In the genomic region with DNA sequence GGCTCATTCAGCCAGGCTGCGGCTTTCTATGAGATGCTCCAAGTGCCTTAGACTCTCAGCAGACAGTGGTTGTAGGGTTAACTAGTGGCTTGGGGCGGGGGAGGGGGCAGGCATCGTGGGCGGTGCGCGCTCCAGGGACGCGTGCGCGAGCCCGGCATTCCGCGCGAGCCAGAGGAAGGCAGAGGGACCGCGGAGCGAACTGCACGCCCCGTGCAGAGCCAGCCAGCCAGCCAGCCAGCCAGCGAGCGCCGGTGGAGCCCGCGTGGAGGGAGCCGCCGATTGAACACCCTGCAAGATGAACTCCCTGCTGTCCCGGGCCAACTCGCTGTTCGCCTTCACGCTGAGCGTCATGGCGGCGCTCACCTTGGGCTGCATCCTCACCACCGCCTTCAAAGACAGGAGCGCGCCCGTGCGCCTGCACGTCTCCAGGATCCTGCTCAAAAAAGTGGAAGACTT, we compare ENCODE assay signal across 8 mouse cellular contexts. TPM values are rescaled to one million over a fixed set of nuclear protein-coding genes. Genes with fewer than 3 reads are reported as not detected.
DNase-seq lines count a peak whose midpoint lies in the region; ATAC-seq and TF ChIP-seq lines count a peak whose summit lies in the region.
"Not testable (repeated sequence)": the region's sequence is repeated elsewhere in the genome, so short reads cannot be mapped to it uniquely, and the experiment has no call there.

Gene Arxes2, plus strand, starts transcription at position 161 of the 456 bp plus-strand sequence.

- not testable (repeated sequence) for TF ChIP-seq CTCF in gastrocnemius, adult 2 months (IDR thresholded peaks at IDR 0.05)

- H3K4me2 ChIP-seq in hindbrain, embryonic 15.5 days, result peak within 1 kb of the TSS; percentile 51
- H3K4me2 ChIP-seq in liver, embryonic 12.5 days, result peak within 1 kb of the TSS; percentile 36
- H3K4me2 ChIP-seq in midbrain, embryonic 13.5 days (replicated peaks), result peak within 1 kb of the TSS; percentile 52

- intact Hi-C loops in gastrocnemius, adult 2 months (cut with DNase I), result not testable (repeated sequence)

- peak; percentile 14 for DNase-seq in T-cell, adult 2 months (ENCODE audit: low spot score)
- peak; percentile 24 for DNase-seq in gastrocnemius, adult 2 months
- DNase-seq in layer of hippocampus, postnatal 10 days (ENCODE audit: low spot score in 2 of 2); thymus, postnatal 0 days (ENCODE audit: low spot score): not testable (repeated sequence)

- 14% methylated on average over 18 of the region's 39 CpGs for WGBS in hindbrain, embryonic 15.5 days
- 0% methylated on average over 12 of the region's 39 CpGs for WGBS in liver, embryonic 12.5 days (ENCODE audit: insufficient replicate concordance)
- WGBS in midbrain, embryonic 13.5 days, result 5% methylated on average over 12 of the region's 39 CpGs

- peak; percentile 63 for ATAC-seq in common myeloid progenitor, adult 5-6 weeks (replicated peaks; ENCODE audit: low read depth, poor library complexity, severe bottlenecking)
- ATAC-seq in hindbrain, embryonic 15.5 days (ENCODE audit: low FRiP score, low read depth), result peak; percentile 95
- peak; percentile 77 for ATAC-seq in liver, embryonic 12.5 days
- peak; percentile 94 for ATAC-seq in midbrain, embryonic 13.5 days

- not testable (repeated sequence) for H3K27me3 ChIP-seq in hindbrain, embryonic 15.5 days; liver, embryonic 12.5 days (replicated peaks); midbrain, embryonic 13.5 days

- H3K36me3 ChIP-seq in hindbrain, embryonic 15.5 days; liver, embryonic 12.5 days; midbrain, embryonic 13.5 days: not testable (repeated sequence)

- not testable (repeated sequence) for H3K27ac ChIP-seq in gastrocnemius, adult 2 months; liver, embryonic 12.5 days; midbrain, embryonic 13.5 days
- H3K27ac ChIP-seq in hindbrain, embryonic 15.5 days (replicated peaks), result peak within 1 kb of the TSS; percentile 55

- H3K4me3 ChIP-seq in gastrocnemius, adult 2 months; liver, embryonic 12.5 days: not testable (repeated sequence)
- H3K4me3 ChIP-seq in hindbrain, embryonic 15.5 days, result peak within 1 kb of the TSS; percentile 37
- peak within 1 kb of the TSS; percentile 41 for H3K4me3 ChIP-seq in midbrain, embryonic 13.5 days (replicated peaks)

- not testable (repeated sequence) for H3K9me3 ChIP-seq in hindbrain, embryonic 15.5 days; liver, embryonic 12.5 days (replicated peaks); midbrain, embryonic 13.5 days

- H3K4me1 ChIP-seq in hindbrain, embryonic 15.5 days (replicated peaks); liver, embryonic 12.5 days; midbrain, embryonic 13.5 days (replicated peaks): not testable (repeated sequence)

- H3K9ac ChIP-seq in hindbrain, embryonic 15.5 days; liver, embryonic 12.5 days; midbrain, embryonic 13.5 days (replicated peaks): not testable (repeated sequence)

RNA-seq across cellular contexts. Expression of gene Arxes2, which starts in this region (rescaled TPM):
- 3.2 TPM in 1 of 2 replicates, not detected in the other for total RNA-seq in common myeloid progenitor, adult 5-6 weeks (2017)
- total RNA-seq in gastrocnemius, adult 2 months (2021), result under 1 TPM in 1 of 2 experiments, not detected in 1; 0.56 TPM
- 248 and 258 TPM in 2 replicates for polyA plus RNA-seq in hindbrain, embryonic 15.5 days (2015; fragmentation: Nextera tagmentation; extraction: Ambion mirVana)
- total RNA-seq in layer of hippocampus, postnatal 10 days (2021), result 100 to 1,000 TPM; 104 to 120 TPM
- 35.6 and 38.7 TPM in 2 replicates for polyA plus RNA-seq in liver, embryonic 12.5 days (2016; fragmentation: Nextera tagmentation; extraction: Ambion mirVana)
- 243 and 276 TPM in 2 replicates for polyA plus RNA-seq in midbrain, embryonic 13.5 days (2015; fragmentation: Nextera tagmentation; extraction: Ambion mirVana)
- polyA plus RNA-seq in thymus, postnatal 0 days (2015; fragmentation: Nextera tagmentation; extraction: Ambion mirVana), result 16.2 and 18.6 TPM in 2 replicates

Comparison
In these comparisons a context has a peak if more than half of its experiments do, and no peak if none do; other contexts are left out.
1. RNA of gene Arxes2 (total RNA-seq): 104 to 120 TPM in layer of hippocampus, postnatal 10 days; 3.2 TPM in common myeloid progenitor, adult 5-6 weeks and 0.56 TPM in gastrocnemius, adult 2 months; every median in the first group is over 10 times any median in the second.
2. Peak in DNase-seq in gastrocnemius, adult 2 months; RNA of the gene not detected or under 1 TPM.
3. Peak in every context shown above with its lines, with median percentiles within 50 percentile points of each other: ATAC-seq and H3K4me2 ChIP-seq.